Mouse (Mus musculus) frontal cortex, adult (tissue): Measurements from ENCODE around the gene 4930544D05Rik.
"Not testable (repeated sequence)": the region's sequence is repeated elsewhere in the genome, so short reads cannot be mapped to it uniquely, and the experiment has no call there.

Source experiments
- ATAC-seq: cut with Nextera tagmentation; 2 replicates; pipeline ENCODE4 v1.9.2; 2017; ENCODE audit warnings: mild to moderate bottlenecking, moderate library complexity, mixed read lengths; ENCODE audit not compliant: low TSS enrichment

4930544D05Rik gene

GRCm38 (mm10) chr11:70615516-70616093 is at the start of gene 4930544D05Rik:
TSS of gene 4930544D05Rik (plus strand) at chr11:70615848.
- ATAC-seq: no peak

GRCm38 (mm10) chr11:70566586-70566985 is 49.1 kb upstream of the 4930544D05Rik start:
- ATAC-seq: no peak

- not testable (repeated sequence) for ATAC-seq
These were observed 45.0 kb upstream of the 4930544D05Rik start for GRCm38 (mm10) chr11:70570614-70571013.

- ATAC-seq: peak; percentile 89
These were observed 44.0 kb upstream of the 4930544D05Rik start for GRCm38 (mm10) chr11:70571641-70572040.

- no peak for ATAC-seq
These were observed 43.2 kb upstream of the 4930544D05Rik start for GRCm38 (mm10) chr11:70572348-70572902.

GRCm38 (mm10) chr11:70573872-70574271 is 41.8 kb upstream of the 4930544D05Rik start:
- ATAC-seq: peak; percentile 58; the same call in 1 of the 2 replicates

- no peak for ATAC-seq
These were observed 38.4 kb upstream of the 4930544D05Rik start for GRCm38 (mm10) chr11:70577201-70577600.

GRCm38 (mm10) chr11:70578962-70579361 is 36.7 kb upstream of the 4930544D05Rik start:
- ATAC-seq: no peak

GRCm38 (mm10) chr11:70579710-70580357 is 35.8 kb upstream of the 4930544D05Rik start:
- ATAC-seq: peak; percentile 29; the same call in 1 of the 2 replicates

GRCm38 (mm10) chr11:70580358-70580720 is 35.3 kb upstream of the 4930544D05Rik start:
- ATAC-seq: no peak

GRCm38 (mm10) chr11:70580921-70581320 is 34.7 kb upstream of the 4930544D05Rik start:
- no peak for ATAC-seq

GRCm38 (mm10) chr11:70582196-70582595 is 33.5 kb upstream of the 4930544D05Rik start:
- no peak for ATAC-seq

- no peak for ATAC-seq
These were observed 32.5 kb upstream of the 4930544D05Rik start for GRCm38 (mm10) chr11:70583022-70583714.

GRCm38 (mm10) chr11:70583775-70584174 is 31.9 kb upstream of the 4930544D05Rik start:
- no peak for ATAC-seq

- no peak for ATAC-seq
These were observed 30.2 kb upstream of the 4930544D05Rik start for GRCm38 (mm10) chr11:70585457-70585856.

- peak; percentile 56; the same call in 1 of the 2 replicates for ATAC-seq
These were observed 29.4 kb upstream of the 4930544D05Rik start for GRCm38 (mm10) chr11:70586261-70586660.

GRCm38 (mm10) chr11:70586954-70587353 is 28.7 kb upstream of the 4930544D05Rik start:
- ATAC-seq: no peak

- ATAC-seq: no peak
These were observed 23.9 kb upstream of the 4930544D05Rik start for GRCm38 (mm10) chr11:70591733-70592132.

- ATAC-seq: no peak
These were observed 21.2 kb upstream of the 4930544D05Rik start for GRCm38 (mm10) chr11:70594253-70594989.

GRCm38 (mm10) chr11:70595638-70596037 is 20.0 kb upstream of the 4930544D05Rik start:
- no peak for ATAC-seq

GRCm38 (mm10) chr11:70596094-70596493 is 19.6 kb upstream of the 4930544D05Rik start:
- peak; percentile 62; the same call in 1 of the 2 replicates for ATAC-seq

- ATAC-seq: no peak
These were observed 18.3 kb upstream of the 4930544D05Rik start for GRCm38 (mm10) chr11:70597301-70597700.
